Mouse (Mus musculus) adrenal gland, adult 10 weeks (tissue): ENCODE measurements around the gene Tbrg1. TPM values are rescaled to one million over a fixed set of nuclear protein-coding genes. Genes with fewer than 3 reads are reported as not detected.

ENCODE experiments used
- polyA plus RNA-seq: library from polyadenylated mRNA; stranded (reverse); fragments of 350-450 nt; fragmentation: Illumina TruSeq; extraction: RNeasy Lipid Tissue Mini Kit (QIAGEN cat#74804); gene quantifications from one replicate; pipeline ENCODE4 v1.2.3, GENCODE M21; 2014; ENCODE audit warnings: low read depth, low replicate concordance

The Tbrg1 gene
- 23.7 TPM for polyA plus RNA-seq

DNA sequence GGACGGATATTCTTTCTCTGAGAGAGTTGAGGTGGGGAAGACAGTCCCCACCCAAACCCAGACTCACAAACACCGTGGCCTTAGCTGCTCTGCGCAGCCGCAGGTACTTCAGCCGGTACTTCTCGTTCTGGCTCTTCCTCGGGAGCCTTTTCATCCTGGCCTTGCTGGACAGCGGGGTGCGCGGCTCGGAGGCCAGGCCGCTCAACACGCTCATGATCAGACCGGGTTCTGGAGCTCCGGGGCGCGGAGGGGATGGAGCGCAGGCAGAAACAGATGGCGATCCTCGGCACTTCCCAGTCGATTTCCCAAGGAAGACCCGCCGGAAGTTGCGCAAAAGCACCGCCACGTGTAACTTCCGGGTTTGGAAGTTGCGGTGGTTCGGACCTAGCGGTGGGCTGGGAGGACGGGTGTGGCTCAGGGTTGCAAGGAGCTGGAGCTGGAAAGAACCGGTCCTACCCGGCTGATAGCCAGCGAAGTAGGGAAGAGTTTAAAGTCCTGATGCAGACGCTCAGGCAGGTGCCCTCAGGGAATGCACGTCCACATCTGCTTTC, at the start of gene Tbrg1:
Gene Tbrg1, minus strand, starts transcription at position 382 of the 551 bp plus-strand sequence.

GRCm38 (mm10) chr9:37669115-37669514, 12.0 kb upstream of the Tbrg1 start, which contains the start of gene Panx3:
Gene Panx3 (minus strand): TSS chr9:37669235.

GRCm38 (mm10) chr9:37613182-37613910, 43.8 kb downstream of the Tbrg1 start, which contains the start of gene Spa17:
Gene Spa17 (minus strand): TSS chr9:37613722.

Other genes starting within 250 kb of the Tbrg1 start
- not detected for gene Robo3, start 224.1 kb downstream of the Tbrg1 start, polyA plus RNA-seq
- 32.6 TPM for gene Msantd2, start 168.0 kb downstream of the Tbrg1 start, polyA plus RNA-seq
- gene Esam, start 129.2 kb downstream of the Tbrg1 start, polyA plus RNA-seq, result 6.1 TPM
- gene Vsig2, start 118.1 kb downstream of the Tbrg1 start, polyA plus RNA-seq, result 1.9 TPM
- gene Nrgn, start 104.4 kb downstream of the Tbrg1 start, polyA plus RNA-seq, result not detected
- gene Siae, start 101.6 kb downstream of the Tbrg1 start, polyA plus RNA-seq, result 36.4 TPM
- gene Spa17, start 43.6 kb downstream of the Tbrg1 start, polyA plus RNA-seq, result 20.2 TPM
- 0.35 TPM for gene Panx3, start 11.9 kb upstream of the Tbrg1 start, polyA plus RNA-seq
- gene Olfr160, start 58.9 kb upstream of the Tbrg1 start, polyA plus RNA-seq, result not detected
- not detected for gene Olfr874, start 87.8 kb upstream of the Tbrg1 start, polyA plus RNA-seq
- gene Olfr875, start 114.5 kb upstream of the Tbrg1 start, polyA plus RNA-seq, result not detected
- not detected for gene Olfr876, start 145.7 kb upstream of the Tbrg1 start, polyA plus RNA-seq
- 0.87 TPM for gene Olfr877, start 197.0 kb upstream of the Tbrg1 start, polyA plus RNA-seq
- gene Olfr145, start 239.4 kb upstream of the Tbrg1 start, polyA plus RNA-seq, result not detected